Mouse (Mus musculus) neural tube, embryonic 11.5 days (tissue): ENCODE results near the gene Yju2. TPM values are rescaled to one million over a fixed set of nuclear protein-coding genes. Genes with fewer than 3 reads are reported as not detected.

Experiments
- ATAC-seq: fragments of 200-750 bp; cut with Nextera tagmentation; 2 replicates; pipeline ENCODE4 v1.8.0; 2017; ENCODE audit warnings: moderate number of reproducible peaks, mild to moderate bottlenecking, moderate TSS enrichment, moderate library complexity; ENCODE audit not compliant: insufficient read depth, low FRiP score, low TSS enrichment
- DNase-seq: peaks from one replicate; pipeline ENCODE4 v3.0.0-alpha.2; 2015; ENCODE audit warnings: low spot score
- H3K27ac ChIP-seq: fragments of 300-500 bp; sonication (generic); 2 replicates; pipeline ENCODE4 v1.5.1; 2014; ENCODE audit warnings: low read depth, mild to moderate bottlenecking, low read length
- H3K27me3 ChIP-seq: fragments of 300-500 bp; sonication (generic); 2 replicates; pipeline ENCODE4 v1.6.1; 2014; ENCODE audit warnings: mild to moderate bottlenecking, low read length, mixed read lengths; ENCODE audit not compliant: control insufficient read depth, insufficient read depth
- H3K36me3 ChIP-seq: fragments of 300-500 bp; sonication (generic); 2 replicates; pipeline ENCODE4 v1.6.1; 2014; ENCODE audit warnings: mild to moderate bottlenecking, low read length, moderate library complexity, mixed read lengths; ENCODE audit not compliant: control insufficient read depth, insufficient read depth
- H3K4me1 ChIP-seq: fragments of 300-500 bp; sonication (generic); 2 replicates; pipeline ENCODE4 v1.6.1; 2014; ENCODE audit warnings: low read length, mixed read lengths; ENCODE audit not compliant: control insufficient read depth, insufficient read depth
- H3K4me2 ChIP-seq: fragments of 300-500 bp; sonication (generic); 2 replicates; pipeline ENCODE4 v1.6.1; 2014; ENCODE audit warnings: low read depth, mild to moderate bottlenecking, moderate library complexity
- H3K4me3 ChIP-seq: fragments of 300-500 bp; sonication (generic); 2 replicates; pipeline ENCODE4 v1.5.1; 2014; ENCODE audit warnings: low read depth, low read length
- H3K9ac ChIP-seq: fragments of 300-500 bp; sonication (generic); 2 replicates; pipeline ENCODE4 v1.6.1; 2014; ENCODE audit warnings: mild to moderate bottlenecking, low read length
- H3K9me3 ChIP-seq: fragments of 300-500 bp; sonication (generic); 2 replicates; pipeline ENCODE4 v1.6.1; 2016; ENCODE audit warnings: low read length; ENCODE audit not compliant: control insufficient read depth
- WGBS: fragments of 180-500 bp; shearing (Covaris S2); extraction: QIAGEN DNeasy Blood & Tissue Kit; methylation state at CpG from one replicate; pipeline ENCODE4 v1.1.7; 2014; 5-methylcytosine and 5-hydroxymethylcytosine counted together
- polyA plus RNA-seq: library from polyadenylated mRNA; unstranded; fragments of >200 nt; fragmentation: Nextera tagmentation; extraction: Ambion mirVana; gene quantifications from 2 replicates; pipeline ENCODE4 v1.2.1, GENCODE M21; 2014

The Yju2 gene
- polyA plus RNA-seq, 1 experiment from 2014 or later: 25.1 TPM

DNA sequence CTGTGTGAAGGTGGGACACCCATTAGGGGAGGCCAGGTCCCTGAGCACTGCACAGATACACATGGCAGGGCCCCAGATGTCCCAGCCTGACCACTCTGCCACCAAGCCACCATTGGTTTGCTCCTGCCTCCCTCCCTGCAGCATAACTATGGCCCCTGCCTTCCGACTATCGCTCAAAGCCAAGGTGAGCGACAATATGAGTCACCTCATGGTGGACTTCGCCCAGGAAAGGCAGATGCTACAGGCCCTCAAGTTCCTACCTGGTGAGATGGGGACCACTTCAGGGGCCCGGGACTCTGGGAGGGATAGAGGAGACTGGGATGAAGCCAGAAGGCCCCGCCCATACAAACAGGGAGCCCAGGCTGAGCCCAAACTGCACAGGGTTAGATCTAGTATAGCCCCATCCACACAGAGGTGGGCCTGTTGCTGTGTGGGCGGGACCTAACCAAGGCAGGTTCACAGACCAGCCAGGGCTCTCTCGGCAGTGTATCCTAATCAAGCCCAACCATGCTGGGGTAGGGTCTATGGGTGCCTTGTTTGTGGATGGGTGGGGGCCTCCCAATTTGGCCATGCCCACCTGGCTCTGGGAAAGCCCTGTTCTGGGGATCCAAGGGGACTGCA is 31.5 kb downstream of the Yju2 start:
- WGBS: 86% methylated on average over 8 of the region's 8 CpGs
- peaks cover 8% of the 10 kb centered on the region; the same call in 1 of the 2 replicates for H3K4me1 ChIP-seq

DNA sequence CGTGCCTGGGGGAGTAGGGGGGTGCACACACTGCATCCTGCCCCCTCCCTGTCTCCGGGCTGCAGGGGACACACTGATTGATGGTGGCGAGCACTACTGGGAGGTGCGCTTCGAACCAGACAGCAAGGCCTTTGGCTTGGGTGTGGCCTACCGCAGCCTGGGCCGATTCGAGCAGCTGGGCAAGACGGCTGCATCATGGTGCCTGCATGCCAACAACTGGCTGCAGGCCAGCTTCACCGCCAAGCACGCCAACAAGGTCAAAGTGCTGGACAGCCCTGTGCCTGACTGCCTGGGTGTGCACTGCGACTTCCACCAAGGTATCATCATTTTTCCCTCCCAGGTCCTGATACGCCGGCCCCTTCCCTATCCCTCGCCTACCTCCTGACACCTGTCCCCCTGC is 37.1 kb downstream of the Yju2 start:
- H3K27me3 ChIP-seq: peaks cover 3% of the 10 kb centered on the region; the same call in 1 of the 2 replicates
- DNase-seq: no peak
- no peak overlapping the region for H3K4me2 ChIP-seq
- H3K9ac ChIP-seq: no peak overlapping the region
- H3K4me1 ChIP-seq: no peaks in the 10 kb centered on the region
- H3K9me3 ChIP-seq: no peaks in the 10 kb centered on the region
- no peak overlapping the region for H3K4me3 ChIP-seq
- no peak for ATAC-seq
- no peak overlapping the region for H3K27ac ChIP-seq
- WGBS: 88% methylated on average over 15 of the region's 15 CpGs
- no peaks in the 10 kb centered on the region for H3K36me3 ChIP-seq

More for the DNA sequence above, 31.5 kb downstream of the Yju2 start:
- Histone ChIP-seq H3K4me3 (no peak overlapping the region), H3K9me3 (no peaks in the 10 kb centered on the region), H3K27me3 (no peaks in the 10 kb centered on the region), H3K36me3 (no peaks in the 10 kb centered on the region; the same call in 1 of the 2 replicates), H3K9ac (no peak overlapping the region), H3K4me2 (no peak overlapping the region), H3K27ac (no peak overlapping the region)
- DNase-seq (no peak), ATAC-seq (no peak)

GRCm38 (mm10) chr17:55999794-56000499 is 41.0 kb downstream of the Yju2 start:
- Histone ChIP-seq H3K27me3 (peaks cover 3% of the 10 kb centered on the region; the same call in 1 of the 2 replicates), H3K4me1 (no peaks in the 10 kb centered on the region), H3K9me3 (no peaks in the 10 kb centered on the region), H3K36me3 (no peaks in the 10 kb centered on the region), H3K4me3 (0 out of 2 replicates have a peak overlapping the region, but pooled peaks have one; percentile 1), H3K27ac (no peak overlapping the region), H3K4me2 (peak overlapping the region; percentile 25; the same call in 1 of the 2 replicates), H3K9ac (no peak overlapping the region)
- DNase-seq (no peak), ATAC-seq (peak; percentile 36)
- 5% methylated on average over 30 of the region's 30 CpGs for WGBS

GRCm38 (mm10) chr17:56003000-56003399 is 44.1 kb downstream of the Yju2 start:
- Histone ChIP-seq H3K4me2 (no peak overlapping the region), H3K27ac (no peak overlapping the region), H3K4me1 (no peaks in the 10 kb centered on the region), H3K4me3 (no peak overlapping the region), H3K9ac (no peak overlapping the region), H3K9me3 (no peaks in the 10 kb centered on the region), H3K27me3 (peaks cover 5% of the 10 kb centered on the region; the same call in 1 of the 2 replicates), H3K36me3 (no peaks in the 10 kb centered on the region)
- DNase-seq (no peak), ATAC-seq (no peak)
- WGBS: 84% methylated on average over 3 of the region's 3 CpGs

GRCm38 (mm10) chr17:56005415-56006061 is 46.6 kb downstream of the Yju2 start, which contains the start of the genes Stap2 and Mpnd:
Gene Stap2 (minus strand): TSS chr17:56005584.
Gene Mpnd (plus strand): TSS chr17:56005711.
- WGBS: 49% methylated on average over 13 of the region's 13 CpGs

GRCm38 (mm10) chr17:56006956-56007355 is 48.1 kb downstream of the Yju2 start:
- ATAC-seq (no peak), DNase-seq (no peak)
- H3K4me3 ChIP-seq: no peak overlapping the region
- no peak overlapping the region for H3K9ac ChIP-seq
- 50% methylated on average over 10 of the region's 10 CpGs for WGBS
- H3K27me3 ChIP-seq: 0 out of 2 replicates have a peak, but pooled peaks cover 2% of the 10 kb centered on the region
- H3K9me3 ChIP-seq: no peaks in the 10 kb centered on the region
- H3K4me2 ChIP-seq: no peak overlapping the region
- H3K36me3 ChIP-seq: peaks cover 6% of the 10 kb centered on the region; the same call in 1 of the 2 replicates
- H3K4me1 ChIP-seq: peaks cover 10% of the 10 kb centered on the region
- H3K27ac ChIP-seq: no peak overlapping the region

More at GRCm38 (mm10) chr17:56005415-56006061, 46.6 kb downstream of the Yju2 start, which contains the start of the genes Stap2 and Mpnd:
- Histone ChIP-seq H3K9ac (no peak within 1 kb of the TSS), H3K27me3 (0 out of 2 replicates have a peak, but pooled peaks cover 2% of the 10 kb centered on the region), H3K4me1 (peaks cover 10% of the 10 kb centered on the region), H3K27ac (no peak within 1 kb of the TSS), H3K4me2 (0 out of 2 replicates have a peak within 1 kb of the TSS, but pooled peaks have one; percentile 2), H3K4me3 (no peak within 1 kb of the TSS), H3K9me3 (no peaks in the 10 kb centered on the region), H3K36me3 (no peaks in the 10 kb centered on the region)
- ATAC-seq: no peak
- DNase-seq: no peak

DNA sequence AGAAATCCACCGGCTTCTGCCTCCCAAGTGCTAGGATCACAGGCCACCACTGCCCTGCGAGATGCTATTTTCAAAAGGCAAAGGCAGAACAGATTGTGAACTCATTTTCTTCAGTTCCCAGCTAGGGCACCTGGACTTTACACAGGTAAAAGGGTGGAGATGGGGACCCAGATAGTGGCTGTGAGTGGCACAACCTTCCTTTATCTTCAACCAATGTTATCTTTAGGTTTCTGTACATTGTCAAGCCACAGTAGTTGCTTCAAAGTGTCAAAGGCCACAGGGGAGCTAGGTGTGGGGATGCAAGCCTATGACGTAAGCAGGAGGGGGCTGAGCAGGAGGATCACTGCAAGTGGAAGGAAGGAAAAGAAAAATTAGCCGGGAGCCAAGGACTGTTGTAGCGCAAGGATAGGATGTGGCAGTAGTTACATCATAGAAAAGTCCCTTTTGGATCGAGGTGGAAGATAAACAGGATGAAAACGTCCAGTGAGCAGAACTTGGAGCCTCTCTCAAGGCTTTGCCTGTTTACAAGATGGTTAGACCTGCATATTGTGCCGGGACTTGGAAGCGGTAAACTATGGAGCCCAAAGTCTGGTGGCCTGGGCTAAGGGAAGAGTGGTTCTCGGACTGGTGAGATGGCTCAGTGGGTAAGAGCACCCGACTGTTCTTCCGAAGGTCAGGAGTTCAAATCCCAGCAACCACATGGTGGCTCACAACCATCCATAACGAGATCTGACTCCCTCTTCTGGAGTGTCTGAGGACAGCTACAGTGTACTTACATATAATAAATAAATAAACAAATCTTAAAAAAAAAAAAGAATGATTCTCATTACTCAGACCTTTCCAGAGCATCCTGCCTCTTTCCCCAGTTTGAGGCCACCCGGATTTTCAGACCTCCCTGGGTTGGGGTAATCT is 48.8 kb downstream of the Yju2 start:
- DNase-seq (no peak), ATAC-seq (peak; percentile 26; the same call in 1 of the 2 replicates)
- Histone ChIP-seq H3K4me2 (peak overlapping the region; percentile 39), H3K9ac (peak overlapping the region; percentile 32; the same call in 1 of the 2 replicates), H3K27ac (peak overlapping the region; percentile 95), H3K9me3 (no peaks in the 10 kb centered on the region), H3K4me1 (peaks cover 10% of the 10 kb centered on the region), H3K36me3 (peaks cover 7% of the 10 kb centered on the region; the same call in 1 of the 2 replicates), H3K27me3 (0 out of 2 replicates have a peak, but pooled peaks cover 2% of the 10 kb centered on the region), H3K4me3 (no peak overlapping the region)
- 36% methylated on average over 13 of the region's 14 CpGs for WGBS
